Mouse (Mus musculus) liver, embryonic 14.5 days (tissue): ENCODE results near the gene Fbxl17.

ENCODE experiments used
- CTCF ChIP-seq: IDR thresholded peaks from 2 replicates; pipeline ENCODE4 v1.5.1; 2016; ENCODE audit warnings: antibody characterized with exemption, low read depth, control low read depth
- EP300 ChIP-seq: IDR thresholded peaks from 2 replicates; pipeline ENCODE4 v1.6.1; 2016; ENCODE audit warnings: antibody characterized with exemption, low read depth

DNA sequence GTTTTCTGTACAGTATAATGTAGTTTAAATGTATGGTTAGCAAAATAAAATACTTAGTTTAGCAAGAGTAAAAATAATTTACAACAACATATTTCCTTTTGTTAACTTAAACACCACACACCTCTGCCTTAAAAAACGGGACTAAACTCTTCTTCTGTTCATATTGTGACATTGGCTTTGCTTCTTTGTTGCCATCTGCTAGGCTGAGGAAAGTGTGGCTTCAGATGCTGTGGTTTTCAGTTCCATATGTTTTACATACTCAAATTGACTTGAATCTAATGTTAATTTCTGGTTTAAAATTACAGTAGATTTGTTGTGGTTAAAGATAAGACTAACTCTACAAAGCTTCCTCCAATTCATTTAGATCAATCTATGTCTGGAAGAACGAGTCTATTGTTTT is 218.8 kb downstream of the Fbxl17 start:
- TF ChIP-seq EP300 (no peak), CTCF (no peak)
